Mouse (Mus musculus): ENCODE data around the gene Mark2.

GRCm38 (mm10) chr19:7339026-7339425 lies 2.6 kb downstream of the Mark2 start:
- no peak for TF ChIP-seq POLR2A (IDR thresholded peaks at IDR 0.05; ENCODE audit: insufficient read depth, low read length)
- TF ChIP-seq EP300 (IDR thresholded peaks at IDR 0.05; ENCODE audit: insufficient read depth, low read depth, low read length): no peak
- no peak for TF ChIP-seq CTCF (IDR thresholded peaks at IDR 0.05; ENCODE audit: low read depth, low read length)
